Mouse (Mus musculus): ENCODE results near the gene Chac1. TPM values are rescaled to one million over a fixed set of nuclear protein-coding genes. Genes with fewer than 3 reads are reported as not detected.

Chac1 gene
- total RNA-seq, 2 experiments from 2014 or later = 50.6 to 108 TPM

DNA sequence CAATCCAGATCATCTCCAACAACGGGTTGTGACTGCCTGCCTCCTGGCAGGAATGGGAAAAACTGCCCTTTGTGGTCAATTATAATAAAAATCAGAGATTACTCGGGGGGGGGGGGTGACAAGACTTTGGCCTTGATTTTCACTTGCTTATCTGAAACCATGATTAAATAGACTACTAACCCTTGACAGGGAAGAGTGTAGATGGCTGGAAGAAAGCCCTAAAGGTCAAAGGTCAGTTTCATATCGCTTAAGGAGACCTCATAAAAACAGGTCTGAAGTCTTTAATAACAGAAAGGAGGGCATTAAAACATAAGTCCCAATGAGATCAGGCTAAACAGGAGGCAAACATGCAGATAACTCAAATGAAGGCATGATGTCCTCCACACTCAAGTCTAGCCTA is 16.3 kb downstream of the Chac1 start:
- DNase-seq (ENCODE audit: low spot score) = no peak

GRCm38 (mm10) chr2:119370116-119370515 is 19.1 kb downstream of the Chac1 start:
- DNase-seq (ENCODE audit: low spot score) = no peak

DNA sequence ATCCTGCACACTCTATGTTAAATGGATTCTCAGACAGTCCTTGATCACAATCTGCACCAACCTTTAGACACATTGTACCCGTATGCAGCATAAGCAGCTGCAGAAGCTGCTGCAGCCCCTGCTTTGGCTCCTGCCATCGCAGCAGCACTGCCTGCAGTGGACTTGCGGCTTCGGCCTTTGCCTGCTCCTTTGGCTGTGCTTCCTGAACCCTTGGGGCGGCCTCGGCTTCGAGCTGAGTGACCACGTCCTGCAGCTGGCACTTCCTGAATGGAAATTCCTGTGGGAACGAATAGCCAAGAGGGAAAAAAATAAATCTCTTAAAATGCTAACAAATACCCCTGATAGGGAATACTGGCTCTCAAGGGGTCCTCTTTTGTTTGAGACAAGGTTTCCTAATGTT is 26.3 kb downstream of the Chac1 start:
- DNase-seq (ENCODE audit: low spot score) = no peak

GRCm38 (mm10) chr2:119377826-119378225 is 26.8 kb downstream of the Chac1 start:
- no peak for DNase-seq (ENCODE audit: low spot score)

DNA sequence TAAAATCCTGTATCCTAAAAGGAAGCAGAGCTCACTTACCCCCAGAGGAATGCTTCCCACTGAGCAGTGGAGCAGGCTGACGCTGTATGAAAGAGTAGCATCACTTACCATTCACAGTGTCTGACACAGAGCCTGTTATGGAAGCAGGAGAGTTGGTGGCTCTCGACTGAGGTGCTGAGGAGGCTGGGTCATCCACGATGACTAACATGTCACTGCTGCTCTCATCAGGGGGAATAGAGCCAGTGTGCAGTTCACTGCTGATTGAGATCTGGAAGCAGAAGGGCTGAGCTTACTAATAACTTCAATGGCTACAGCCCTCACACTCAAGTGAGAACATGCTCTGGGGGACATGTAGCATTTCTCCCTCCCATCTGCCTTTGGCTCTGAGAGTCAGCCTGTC is 28.4 kb downstream of the Chac1 start:
- DNase-seq (ENCODE audit: low spot score) = no peak

- DNase-seq (ENCODE audit: low spot score) = peak; percentile 39
Measured at GRCm38 (mm10) chr2:119388266-119388665, 37.2 kb downstream of the Chac1 start.

DNA sequence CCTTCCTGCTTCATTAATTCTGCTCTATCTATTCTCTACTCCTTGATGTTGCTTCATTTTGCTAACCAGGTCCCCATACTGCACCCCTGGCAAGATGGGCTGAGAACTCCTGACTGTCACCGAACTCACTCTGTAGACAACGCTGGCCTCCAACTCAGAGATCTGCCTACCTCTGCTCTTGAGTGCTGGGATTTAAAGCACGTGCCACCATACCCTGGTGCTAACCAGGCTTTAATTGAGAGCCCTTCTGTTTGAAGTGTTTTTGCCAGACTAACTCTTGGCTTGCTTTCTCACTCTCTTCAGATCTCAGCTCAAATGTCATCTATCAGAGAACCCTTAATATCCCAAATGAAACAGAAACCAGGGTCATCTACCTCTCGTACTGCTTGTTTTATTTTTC is 39.0 kb downstream of the Chac1 start:
- DNase-seq (ENCODE audit: low spot score) = peak; percentile 25

GRCm38 (mm10) chr2:119398252-119398651 is 47.2 kb downstream of the Chac1 start:
- peak; percentile 25 for DNase-seq (ENCODE audit: low spot score)

DNA sequence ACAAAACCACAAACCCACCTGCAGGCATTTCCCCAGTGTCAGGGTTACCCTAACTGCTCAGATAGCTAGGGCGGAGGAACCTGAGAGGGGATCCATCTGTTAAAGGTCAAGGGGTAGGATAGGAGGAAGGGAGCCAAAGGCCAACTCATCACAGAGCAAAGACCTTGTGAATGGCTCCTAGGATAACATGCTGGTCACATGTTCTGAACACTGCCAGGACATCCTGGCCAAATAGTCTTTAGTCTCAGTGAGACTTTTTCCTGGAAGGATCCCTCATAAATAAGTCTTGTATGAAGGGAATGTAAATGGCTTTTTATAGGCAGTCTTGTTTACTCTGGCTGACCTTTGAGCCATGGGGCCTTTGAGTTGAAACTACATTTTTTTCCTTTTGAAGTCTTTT is 47.6 kb downstream of the Chac1 start:
- peak; percentile 82 for DNase-seq (ENCODE audit: low spot score)

GRCm38 (mm10) chr2:119399313-119399712 is 48.3 kb downstream of the Chac1 start:
- no peak for DNase-seq (ENCODE audit: low spot score)

Other genes starting within 250 kb of the Chac1 start
- gene Rad51, start 238.4 kb upstream of the Chac1 start, total RNA-seq (2021) = under 1 TPM; 0.68 to 0.71 TPM
- gene Rmdn3, start 194.2 kb upstream of the Chac1 start, total RNA-seq (2021) = 1 to 10 TPM; 3.4 to 4.9 TPM
- gene Gchfr, start 183.5 kb upstream of the Chac1 start, total RNA-seq (2021) = under 1 TPM in 1 of 2 experiments, not detected in 1; 0.39 TPM
- gene Gm14137, start 176.7 kb upstream of the Chac1 start, total RNA-seq (2021) = not detected
- 10 to 100 TPM; 13.8 to 14.4 TPM for gene Zfyve19, start 142.6 kb upstream of the Chac1 start, total RNA-seq (2021)
- 1 to 10 TPM; 7.9 to 9.1 TPM for gene Dnajc17, start 142.4 kb upstream of the Chac1 start, total RNA-seq (2021)
- not detected for gene Ppp1r14d, start 121.3 kb upstream of the Chac1 start, total RNA-seq (2021)
- gene Spint1, start 113.9 kb upstream of the Chac1 start, total RNA-seq (2021) = not detected
- gene Rhov, start 80.0 kb upstream of the Chac1 start, total RNA-seq (2021) = not detected
- 10 to 100 TPM; 10.1 to 10.2 TPM for gene Vps18, start 62.5 kb upstream of the Chac1 start, total RNA-seq (2021)
- 1 to 10 TPM; 3.2 to 4.5 TPM for gene Dll4, start 25.4 kb upstream of the Chac1 start, total RNA-seq (2021)
- gene Ino80, start 126.5 kb downstream of the Chac1 start, total RNA-seq (2021) = 10 to 100 TPM; 11.2 to 12.1 TPM
- 1 to 10 TPM; 1.2 to 1.9 TPM for gene Exd1, start 196.4 kb downstream of the Chac1 start, total RNA-seq (2021)
- gene Chp1, start 196.5 kb downstream of the Chac1 start, total RNA-seq (2021) = 10 to 100 TPM; 75.7 to 78.6 TPM

Measured in gastrocnemius, adult 18-20 months (tissue).